Mouse (Mus musculus) embryonic fibroblast, embryonic 13.5 days (primary cell): Measurements from ENCODE around the gene Csf2rb2. TPM values are rescaled to one million over a fixed set of nuclear protein-coding genes. Genes with fewer than 3 reads are reported as not detected.

Experiments used
- H3K27ac ChIP-seq: 2 replicates; pipeline ENCODE4 v1.5.1; 2012; ENCODE audit warnings: low read length, control low read depth, inconsistent platforms; ENCODE audit not compliant: insufficient read depth
- H3K4me1 ChIP-seq: 2 replicates; pipeline ENCODE4 v1.6.1; 2011; ENCODE audit warnings: low read length; ENCODE audit not compliant: control insufficient read depth, insufficient read depth
- H3K4me3 ChIP-seq: 2 replicates; pipeline ENCODE4 v1.5.1; 2011; ENCODE audit warnings: mild to moderate bottlenecking, control low read depth, low read length; ENCODE audit not compliant: insufficient read depth
- CTCF ChIP-seq: IDR thresholded peaks from 2 replicates; pipeline ENCODE4 v1.5.1; 2011; ENCODE audit warnings: mild to moderate bottlenecking, control low read depth, low read length, moderate library complexity, borderline replicate concordance; ENCODE audit not compliant: insufficient read depth
- POLR2A ChIP-seq: IDR thresholded peaks from 2 replicates; pipeline ENCODE4 v1.6.1; 2011; ENCODE audit warnings: low read depth, mild to moderate bottlenecking, control low read depth, low read length, moderate library complexity
- polyA plus RNA-seq: library from polyadenylated mRNA; stranded (reverse); fragments of >200 nt; gene quantifications from 2 replicates; pipeline ENCODE4 v1.2.4, GENCODE M21; 2011; ENCODE audit warnings: low read depth; ENCODE audit not compliant: missing spikeins, insufficient read length

The Csf2rb2 gene
- polyA plus RNA-seq, 1 experiment: 0.30 TPM

GRCm38 (mm10) chr15:78248410-78248809 lies 57.1 kb downstream of the Csf2rb2 start:
- TF ChIP-seq POLR2A (no peak), CTCF (no peak)
- Histone ChIP-seq H3K4me3 (no peak overlapping the region), H3K4me1 (no peaks in the 10 kb centered on the region), H3K27ac (no peak overlapping the region)

GRCm38 (mm10) chr15:78247659-78248058 lies 57.9 kb downstream of the Csf2rb2 start:
- Histone ChIP-seq H3K27ac (no peak overlapping the region), H3K4me1 (no peaks in the 10 kb centered on the region), H3K4me3 (no peak overlapping the region)
- TF ChIP-seq POLR2A: no peak
- no peak for TF ChIP-seq CTCF

GRCm38 (mm10) chr15:78246143-78247116 lies 59.1 kb downstream of the Csf2rb2 start:
- Histone ChIP-seq H3K4me1 (no peaks in the 10 kb centered on the region), H3K27ac (no peak overlapping the region), H3K4me3 (no peak overlapping the region)
- TF ChIP-seq POLR2A: no peak
- TF ChIP-seq CTCF: no peak

DNA sequence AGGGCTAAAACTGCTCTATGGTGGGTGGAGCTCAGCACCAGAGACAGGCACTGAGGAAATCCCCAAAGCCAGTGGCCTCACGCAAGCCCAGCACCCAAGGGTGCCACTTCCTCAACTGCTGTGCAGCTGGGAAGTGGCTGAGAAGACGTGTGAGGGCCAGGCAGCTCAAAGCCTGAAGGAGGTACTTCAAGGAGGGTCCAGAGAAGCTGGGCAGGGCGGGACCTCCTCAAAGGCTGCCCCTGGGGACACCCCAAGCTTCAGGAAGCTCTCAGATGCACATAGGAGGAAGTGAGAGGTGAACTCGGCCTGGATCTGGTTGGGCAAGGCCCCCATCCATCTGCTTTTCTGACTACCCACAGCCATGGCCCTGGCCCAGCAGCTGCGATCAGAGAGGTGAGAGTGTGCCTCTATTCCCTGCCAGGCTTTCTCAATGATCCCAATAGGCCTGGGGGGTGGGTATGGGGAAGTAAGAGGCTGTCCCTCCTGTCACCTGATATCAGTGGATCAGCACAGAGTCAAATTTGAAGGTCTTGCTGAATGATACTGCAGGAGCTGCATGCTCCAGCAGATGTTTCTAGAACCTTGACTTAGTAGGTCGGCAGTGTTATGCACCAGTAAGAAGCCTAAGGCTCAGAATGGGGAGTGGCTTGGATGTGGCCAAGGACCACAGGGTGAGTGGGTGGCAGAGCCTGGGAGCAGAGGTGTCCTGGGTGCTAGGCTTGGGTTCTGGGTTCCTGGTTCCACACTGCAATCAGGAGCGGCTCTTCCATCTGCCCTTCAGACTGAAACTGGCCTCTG lies 60.6 kb downstream of the Csf2rb2 start, which contains the start of gene Ncf4:
TSS of gene Ncf4 (plus strand) at position 107 of the 798 bp plus-strand sequence.
- no peak within 1 kb of the TSS for H3K4me3 ChIP-seq
- H3K4me1 ChIP-seq: no peaks in the 10 kb centered on the region
- TF ChIP-seq CTCF: no peak
- TF ChIP-seq POLR2A: no peak
- no peak within 1 kb of the TSS for H3K27ac ChIP-seq

DNA sequence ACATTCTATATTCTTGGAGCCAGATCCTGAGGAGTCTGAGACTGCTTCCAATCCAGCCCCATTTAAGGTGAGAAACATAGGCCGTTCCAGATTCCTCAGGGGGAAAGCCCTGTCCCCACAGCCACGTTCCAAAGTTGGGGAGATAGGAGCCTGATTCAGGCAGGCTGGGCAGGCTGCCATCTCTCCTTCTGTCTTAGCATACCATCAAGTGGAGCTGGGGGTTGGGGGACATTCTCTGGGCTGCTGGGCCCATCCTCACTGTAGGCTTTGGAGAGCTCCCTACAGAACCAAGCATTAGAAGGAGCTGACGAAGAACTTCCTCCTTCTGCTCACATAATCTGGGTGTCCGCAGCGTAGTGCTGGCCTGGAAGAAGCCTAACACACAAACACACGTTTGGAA lies 61.7 kb downstream of the Csf2rb2 start:
- H3K27ac ChIP-seq: no peak overlapping the region

GRCm38 (mm10) chr15:78243061-78243460 lies 62.5 kb downstream of the Csf2rb2 start:
- H3K27ac ChIP-seq: no peak overlapping the region
- TF ChIP-seq CTCF: no peak
- no peak for TF ChIP-seq POLR2A
- H3K4me1 ChIP-seq: no peaks in the 10 kb centered on the region
- H3K4me3 ChIP-seq: no peak overlapping the region

More for the DNA sequence above, 61.7 kb downstream of the Csf2rb2 start:
- Histone ChIP-seq H3K4me3 (no peak overlapping the region), H3K4me1 (no peaks in the 10 kb centered on the region)
- no peak for TF ChIP-seq POLR2A
- TF ChIP-seq CTCF: no peak

DNA sequence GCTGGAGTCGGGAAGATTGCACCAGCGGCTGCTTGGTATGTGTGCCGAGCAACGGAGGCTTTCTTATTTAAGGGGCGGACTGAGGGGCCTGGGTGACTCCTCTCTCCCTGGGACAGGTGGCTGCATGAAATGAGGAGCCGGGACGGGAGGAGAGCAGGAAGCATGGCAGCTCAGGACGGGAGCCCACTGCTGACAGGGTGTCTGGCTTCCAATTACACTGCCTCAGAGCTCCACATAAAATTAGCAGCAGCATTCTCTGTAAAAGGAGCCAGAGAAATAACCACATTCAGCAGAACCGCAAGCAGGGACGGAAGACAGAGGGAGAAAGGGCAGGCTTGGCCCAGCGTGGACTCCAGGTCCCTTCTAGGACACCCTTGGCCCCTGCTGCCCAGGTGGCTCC lies 64.2 kb downstream of the Csf2rb2 start:
- no peak overlapping the region for H3K4me3 ChIP-seq
- no peaks in the 10 kb centered on the region for H3K4me1 ChIP-seq
- TF ChIP-seq POLR2A: no peak
- no peak for TF ChIP-seq CTCF
- no peak overlapping the region for H3K27ac ChIP-seq

DNA sequence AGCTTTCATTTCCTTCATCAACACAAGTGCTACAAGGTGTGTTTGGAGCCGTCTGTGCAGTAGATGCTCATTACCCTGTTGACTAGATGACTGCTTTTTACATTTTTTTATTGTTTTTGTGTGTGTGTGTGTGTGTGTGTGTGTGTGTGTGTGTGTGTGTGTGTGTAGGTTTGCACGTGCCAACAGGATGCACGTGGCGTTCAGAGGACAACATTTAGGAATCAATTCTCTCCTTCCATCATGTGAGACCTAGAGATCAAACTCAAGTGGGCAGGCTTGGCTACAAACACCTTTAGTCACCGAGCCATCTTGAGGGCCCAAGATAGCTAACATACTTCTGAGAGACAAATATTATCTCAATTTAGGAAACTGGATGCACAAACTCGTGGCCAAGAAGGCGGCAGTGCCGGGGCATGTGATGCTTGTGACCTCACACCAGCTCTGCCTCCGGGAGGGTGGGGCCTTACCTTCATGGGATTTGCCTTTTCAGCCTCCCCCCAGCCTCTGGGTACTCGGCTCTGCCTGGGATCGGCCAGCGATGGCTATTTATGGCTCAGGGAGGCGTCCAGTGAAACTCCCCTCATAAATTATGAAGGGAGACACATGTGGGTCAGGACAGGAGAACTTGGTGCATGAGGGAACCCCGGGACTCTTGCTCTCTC lies 65.4 kb downstream of the Csf2rb2 start:
- Histone ChIP-seq H3K27ac (no peak overlapping the region), H3K4me3 (no peak overlapping the region), H3K4me1 (no peaks in the 10 kb centered on the region)
- TF ChIP-seq CTCF (no peak), POLR2A (no peak)

GRCm38 (mm10) chr15:78239453-78239852 lies 66.1 kb downstream of the Csf2rb2 start:
- TF ChIP-seq POLR2A: no peak
- peak; percentile 41; the same call in 1 of the 2 replicates for TF ChIP-seq CTCF
- H3K4me3 ChIP-seq: no peak overlapping the region
- no peaks in the 10 kb centered on the region for H3K4me1 ChIP-seq
- H3K27ac ChIP-seq: no peak overlapping the region

- no peak overlapping the region for H3K4me3 ChIP-seq
- TF ChIP-seq CTCF: no peak
- TF ChIP-seq POLR2A: no peak
- H3K4me1 ChIP-seq: no peaks in the 10 kb centered on the region
- no peak overlapping the region for H3K27ac ChIP-seq
These were observed 70.6 kb downstream of the Csf2rb2 start for GRCm38 (mm10) chr15:78234823-78235509.

Other genes with a start within 250 kb of the Csf2rb2 start
- gene Cacng2, start 185.7 kb downstream of the Csf2rb2 start, polyA plus RNA-seq: not detected in 2 replicates
- 35.1 and 35.9 TPM in 2 replicates for gene Ift27, start 131.6 kb downstream of the Csf2rb2 start, polyA plus RNA-seq
- gene Pvalb, start 99.3 kb downstream of the Csf2rb2 start, polyA plus RNA-seq: not detected in 2 replicates
- gene Ncf4, start 60.9 kb downstream of the Csf2rb2 start, polyA plus RNA-seq: 1.3 TPM in 1 of 2 replicates, not detected in the other
- gene Csf2rb, start 20.0 kb upstream of the Csf2rb2 start, polyA plus RNA-seq: 0.18 and 1.2 TPM in 2 replicates
- gene Tex33, start 90.2 kb upstream of the Csf2rb2 start, polyA plus RNA-seq: not detected in 2 replicates
- 3.5 and 5.0 TPM in 2 replicates for gene Tst, start 100.2 kb upstream of the Csf2rb2 start, polyA plus RNA-seq
- gene Mpst, start 100.7 kb upstream of the Csf2rb2 start, polyA plus RNA-seq: 9.6 and 13.3 TPM in 2 replicates
- gene Kctd17, start 122.8 kb upstream of the Csf2rb2 start, polyA plus RNA-seq: 90.6 and 110 TPM in 2 replicates
- gene Tmprss6, start 162.9 kb upstream of the Csf2rb2 start, polyA plus RNA-seq: not detected in 2 replicates
- gene Il2rb, start 189.6 kb upstream of the Csf2rb2 start, polyA plus RNA-seq: 0.25 TPM in 1 of 2 replicates, not detected in the other
- 43.5 and 77.1 TPM in 2 replicates for gene C1qtnf6, start 225.7 kb upstream of the Csf2rb2 start, polyA plus RNA-seq
- not detected in 2 replicates for gene Sstr3, start 239.0 kb upstream of the Csf2rb2 start, polyA plus RNA-seq